Mouse (Mus musculus) kidney, adult 2 months (tissue): ENCODE data around the gene Mast4. TPM values are rescaled to one million over a fixed set of nuclear protein-coding genes. Genes with fewer than 3 reads are reported as not detected.

ENCODE experiments used
- DNase-seq: peaks from one replicate; pipeline ENCODE4 v3.0.0; 2021
- H3K27ac ChIP-seq: fragments of 200-500 bp; 2 replicates; pipeline ENCODE4 v1.5.1; 2012; ENCODE audit warnings: low read depth, low read length, control low read depth, inconsistent platforms; ENCODE audit not compliant: insufficient read depth
- H3K27me3 ChIP-seq: fragments of 200-500 bp; replicated peaks from 2 replicates; pipeline ENCODE4 v1.6.1; 2012; ENCODE audit warnings: mild to moderate bottlenecking, moderate library complexity, low read length, inconsistent platforms; ENCODE audit not compliant: control insufficient read depth, insufficient read depth
- H3K36me3 ChIP-seq: fragments of 200-500 bp; 2 replicates; pipeline ENCODE4 v1.6.1; 2012; ENCODE audit warnings: mild to moderate bottlenecking, moderate library complexity, low read length, inconsistent platforms; ENCODE audit not compliant: control insufficient read depth, insufficient read depth
- H3K4me1 ChIP-seq: fragments of 200-500 bp; 2 replicates; pipeline ENCODE4 v1.6.1; 2011; ENCODE audit warnings: low read length; ENCODE audit not compliant: control insufficient read depth, insufficient read depth
- H3K4me3 ChIP-seq: fragments of 200-500 bp; 2 replicates; pipeline ENCODE4 v1.5.1; 2011; ENCODE audit warnings: mild to moderate bottlenecking, low read depth, low read length, control low read depth; ENCODE audit not compliant: insufficient read depth
- CTCF ChIP-seq: fragments of 200-500 bp; conservative IDR thresholded peaks from 2 replicates; pipeline ENCODE4 v1.5.1; 2011; ENCODE audit warnings: low read depth, mild to moderate bottlenecking, control low read depth, low read length, moderate library complexity, mixed read lengths; ENCODE audit not compliant: insufficient read depth, insufficient read length
- POLR2A ChIP-seq: fragments of 200-500 bp; IDR thresholded peaks from one replicate; pipeline ENCODE4 v1.6.1; 2011; ENCODE audit warnings: low read depth, low read length, control low read depth
- WGBS: fragments of 180-500 bp; shearing (Covaris S2); methylation state at CpG from one replicate; pipeline ENCODE4 v1.1.7; 2018; 5-methylcytosine and 5-hydroxymethylcytosine counted together
- polyA plus RNA-seq: library from polyadenylated mRNA; depleted of rRNA; stranded (reverse); fragments of >200 nt; gene quantifications from 2 replicates; pipeline ENCODE4 v1.2.3, GENCODE M21; 2012

The Mast4 gene
- polyA plus RNA-seq, 1 experiment = 6.5 TPM

GRCm38 (mm10) chr13:102790601-102791155 is 543.6 kb downstream of the Mast4 start:
- Histone ChIP-seq H3K27ac (no peak overlapping the region), H3K4me1 (no peaks in the 10 kb centered on the region), H3K27me3 (no peaks in the 10 kb centered on the region), H3K36me3 (peaks cover 3% of the 10 kb centered on the region; the same call in 1 of the 2 replicates), H3K4me3 (no peak overlapping the region)
- TF ChIP-seq CTCF (no peak), POLR2A (no peak)
- WGBS = 56% methylated on average over 6 of the region's 6 CpGs
- no peak for DNase-seq

- Histone ChIP-seq H3K27ac (no peak overlapping the region), H3K4me3 (no peak overlapping the region), H3K4me1 (no peaks in the 10 kb centered on the region), H3K27me3 (no peaks in the 10 kb centered on the region), H3K36me3 (peaks cover 3% of the 10 kb centered on the region)
- TF ChIP-seq CTCF (no peak), POLR2A (no peak)
- WGBS = 78% methylated on average over 10 of the region's 10 CpGs
- peak; percentile 38 for DNase-seq
These were observed 547.5 kb downstream of the Mast4 start for GRCm38 (mm10) chr13:102786666-102787230.

- TF ChIP-seq POLR2A = no peak
- TF ChIP-seq CTCF = no peak
- H3K27me3 ChIP-seq = no peaks in the 10 kb centered on the region
- no peaks in the 10 kb centered on the region for H3K4me1 ChIP-seq
- H3K36me3 ChIP-seq = peaks cover 8% of the 10 kb centered on the region
- 88% methylated on average over 7 of the region's 7 CpGs for WGBS
- H3K4me3 ChIP-seq = no peak overlapping the region
- no peak overlapping the region for H3K27ac ChIP-seq
- DNase-seq = no peak
These were observed 550.6 kb downstream of the Mast4 start for GRCm38 (mm10) chr13:102783531-102784310.

GRCm38 (mm10) chr13:102779275-102779674 is 555.0 kb downstream of the Mast4 start:
- H3K4me3 ChIP-seq = no peak overlapping the region
- no peaks in the 10 kb centered on the region for H3K27me3 ChIP-seq
- no peak overlapping the region for H3K27ac ChIP-seq
- 0 out of 2 replicates have a peak, but pooled peaks cover 3% of the 10 kb centered on the region for H3K4me1 ChIP-seq
- peaks cover 5% of the 10 kb centered on the region for H3K36me3 ChIP-seq
- no peak for TF ChIP-seq POLR2A
- no peak for TF ChIP-seq CTCF
- DNase-seq = no peak
- 93% methylated on average over 3 of the region's 3 CpGs for WGBS

GRCm38 (mm10) chr13:102778859-102779258 is 555.4 kb downstream of the Mast4 start:
- H3K4me1 ChIP-seq = 0 out of 2 replicates have a peak, but pooled peaks cover 3% of the 10 kb centered on the region
- peaks cover 7% of the 10 kb centered on the region for H3K36me3 ChIP-seq
- no peak overlapping the region for H3K4me3 ChIP-seq
- H3K27me3 ChIP-seq = no peaks in the 10 kb centered on the region
- 96% methylated on average over 3 of the region's 3 CpGs for WGBS
- TF ChIP-seq CTCF (no peak), POLR2A (no peak)
- DNase-seq = no peak
- H3K27ac ChIP-seq = no peak overlapping the region

GRCm38 (mm10) chr13:102775506-102775905 is 558.8 kb downstream of the Mast4 start:
- Histone ChIP-seq H3K27me3 (no peaks in the 10 kb centered on the region), H3K4me1 (0 out of 2 replicates have a peak, but pooled peaks cover 3% of the 10 kb centered on the region), H3K4me3 (no peak overlapping the region), H3K27ac (peak overlapping the region; percentile 38; the same call in 1 of the 2 replicates), H3K36me3 (peaks cover 3% of the 10 kb centered on the region)
- TF ChIP-seq CTCF = no peak
- no peak for TF ChIP-seq POLR2A
- WGBS = 77% methylated on average over 6 of the region's 6 CpGs
- peak; percentile 25 for DNase-seq

- peak; percentile 23 for DNase-seq
- no peaks in the 10 kb centered on the region for H3K27me3 ChIP-seq
- WGBS = 72% methylated on average over 7 of the region's 7 CpGs
These were observed 559.5 kb downstream of the Mast4 start for GRCm38 (mm10) chr13:102774786-102775201.

More at GRCm38 (mm10) chr13:102774786-102775201, 559.5 kb downstream of the Mast4 start:
- H3K4me1 ChIP-seq = 0 out of 2 replicates have a peak, but pooled peaks cover 3% of the 10 kb centered on the region
- H3K27ac ChIP-seq = peak overlapping the region; percentile 44; the same call in 1 of the 2 replicates
- TF ChIP-seq CTCF (no peak), POLR2A (no peak)
- no peak overlapping the region for H3K4me3 ChIP-seq
- peaks cover 2% of the 10 kb centered on the region for H3K36me3 ChIP-seq
